Mouse (Mus musculus): ENCODE data around the gene Grk4.
"Not testable (repeated sequence)": the region's sequence is repeated elsewhere in the genome, so short reads cannot be mapped to it uniquely, and the experiment has no call there.

Gene Grk4

DNA sequence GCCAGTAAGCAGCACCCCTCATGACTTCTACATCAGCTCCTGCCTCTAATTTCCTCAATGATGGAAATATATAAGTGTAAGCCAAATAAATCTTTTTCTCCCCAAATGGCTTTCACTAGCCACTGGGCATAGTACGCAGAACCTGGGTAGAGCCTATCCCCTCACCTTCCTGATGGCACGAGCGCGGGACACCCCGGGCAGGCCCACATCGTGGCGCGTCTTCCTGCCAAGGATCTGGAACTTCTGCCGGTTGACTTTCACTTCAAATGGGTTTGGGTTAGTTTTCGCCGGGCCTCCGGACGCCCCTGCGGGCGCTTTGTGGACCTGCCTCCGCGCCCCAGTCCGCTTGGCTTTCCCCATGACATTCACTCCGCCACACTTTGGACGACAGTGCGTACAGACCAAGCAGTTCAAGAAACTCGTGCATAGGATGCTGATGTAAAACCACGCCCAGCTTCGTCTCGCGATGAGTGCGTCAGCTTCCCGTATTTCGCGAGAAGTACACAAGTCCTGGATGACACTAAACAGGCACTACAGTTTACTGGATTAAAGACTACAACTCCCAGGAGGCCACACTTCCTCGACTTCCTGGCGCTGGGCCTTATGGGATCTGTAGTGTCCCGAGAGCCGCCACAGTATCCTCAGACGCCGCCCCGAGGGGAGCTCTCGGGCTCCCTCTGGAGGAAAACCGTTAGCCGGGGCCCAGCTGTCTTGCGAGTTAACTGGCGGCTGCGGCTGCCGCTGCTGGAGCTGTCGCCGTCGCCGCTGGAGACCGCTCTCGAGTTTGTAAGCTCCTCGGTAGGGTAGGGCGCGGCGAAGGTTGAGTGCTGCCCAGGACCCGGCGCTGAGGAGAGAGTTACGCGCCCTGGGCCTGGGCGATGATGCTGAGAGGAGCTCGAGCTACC is at the start of gene Grk4, which contains the start of gene Nop14:
Grk4 (plus strand) TSS at position 694 of the 905 bp plus-strand sequence.
Nop14 (minus strand) TSS at position 463 of the 905 bp plus-strand sequence.
- DNase-seq = peak; percentile 98

DNA sequence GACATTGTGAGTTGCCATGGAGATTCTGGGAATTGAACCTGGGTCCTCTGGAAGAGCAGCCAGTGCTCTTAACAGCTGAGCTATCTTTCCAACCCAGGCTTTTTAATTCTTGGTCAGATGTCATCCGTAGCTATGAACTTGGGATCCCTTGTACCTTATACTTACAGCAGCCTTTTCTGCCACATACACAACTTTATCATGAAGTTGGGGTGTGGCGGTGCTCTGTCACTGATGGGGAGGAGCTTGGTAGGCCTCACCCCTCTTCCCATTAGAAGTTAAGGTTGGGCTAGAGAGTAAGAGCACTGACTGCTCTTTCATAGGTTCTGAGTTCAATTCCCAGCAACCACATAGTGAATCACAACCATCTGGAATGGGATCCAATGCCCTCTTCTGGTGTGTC is 27.2 kb upstream of the Grk4 start:
- DNase-seq = no peak

DNA sequence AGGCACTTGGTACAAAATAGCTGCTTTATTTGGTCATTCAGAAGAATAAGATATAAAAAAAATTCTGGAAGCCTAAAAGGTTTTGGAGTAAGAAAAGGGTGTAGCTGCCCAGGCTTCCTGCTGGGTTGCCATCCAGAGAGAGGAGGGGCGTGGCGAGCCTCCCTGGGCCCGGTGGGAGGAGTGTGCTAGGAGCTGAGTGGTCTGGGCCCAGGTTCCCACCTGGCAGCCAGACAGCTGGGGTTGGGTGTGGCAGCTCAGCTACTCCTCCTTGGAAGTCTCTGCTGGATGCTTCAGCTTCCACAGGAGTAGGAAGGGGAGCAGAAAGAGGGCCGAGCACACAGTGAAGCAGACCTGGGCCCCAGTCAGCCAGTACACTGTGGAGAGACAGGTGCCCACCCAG is 26.5 kb upstream of the Grk4 start:
- DNase-seq = peak; percentile 27

DNA sequence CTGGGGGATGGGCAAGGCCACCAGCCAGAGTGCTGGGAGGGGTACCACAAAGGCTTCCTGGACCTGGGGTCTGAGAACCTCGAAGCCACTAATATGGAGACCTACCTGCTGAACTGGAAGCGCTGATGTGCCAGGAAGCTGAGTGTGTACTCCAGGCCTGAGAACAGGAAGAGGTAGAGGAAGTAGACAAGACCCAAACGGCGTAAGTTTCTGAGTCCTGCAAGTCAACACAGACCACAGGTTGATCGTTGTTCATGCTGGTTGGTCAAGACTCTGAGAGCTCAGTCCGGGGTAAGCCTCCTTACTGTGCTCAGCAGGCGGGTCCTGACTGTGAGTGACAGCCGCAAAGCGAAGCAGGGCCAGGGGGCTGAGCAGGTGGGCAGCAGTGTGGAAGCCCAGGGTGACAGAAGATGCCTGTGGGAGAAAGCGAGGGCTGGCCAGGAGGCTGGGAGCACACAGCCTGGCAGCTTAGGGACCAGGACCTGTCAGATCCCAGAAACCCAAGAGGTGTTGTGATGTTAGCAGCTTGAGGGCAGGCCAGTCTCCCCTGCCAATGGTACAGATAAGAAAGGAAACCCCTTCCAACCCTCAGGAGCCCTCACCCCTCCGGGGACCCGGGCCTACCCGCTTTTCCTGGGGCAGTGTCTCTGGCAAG is 25.3 kb upstream of the Grk4 start:
- DNase-seq = no peak

DNA sequence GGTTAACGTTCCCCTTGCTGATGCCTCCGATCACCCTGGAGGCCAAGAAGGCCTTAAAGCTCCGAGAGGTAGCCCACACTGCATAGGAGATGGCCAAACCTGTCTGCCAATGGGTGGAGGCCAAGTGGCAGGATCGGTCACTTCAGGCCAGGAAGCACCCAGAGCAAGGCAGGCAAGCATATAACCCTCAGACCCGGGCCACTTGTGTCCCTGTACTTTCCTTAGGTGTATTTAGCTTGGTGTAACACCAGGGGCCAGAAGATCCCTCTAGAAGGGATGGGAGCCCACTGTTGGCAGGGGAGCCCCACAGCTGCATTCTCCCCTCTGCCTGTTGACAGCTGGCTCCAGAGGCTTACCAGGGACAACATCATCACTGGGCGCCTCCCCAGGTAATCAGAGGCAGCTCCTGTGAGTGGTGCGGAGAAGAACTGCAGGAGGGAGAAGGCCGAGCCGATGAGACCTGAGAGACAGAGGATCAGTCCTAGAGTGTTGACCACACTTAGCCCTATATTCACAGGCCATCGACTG is 24.4 kb upstream of the Grk4 start:
- DNase-seq = no peak

DNA sequence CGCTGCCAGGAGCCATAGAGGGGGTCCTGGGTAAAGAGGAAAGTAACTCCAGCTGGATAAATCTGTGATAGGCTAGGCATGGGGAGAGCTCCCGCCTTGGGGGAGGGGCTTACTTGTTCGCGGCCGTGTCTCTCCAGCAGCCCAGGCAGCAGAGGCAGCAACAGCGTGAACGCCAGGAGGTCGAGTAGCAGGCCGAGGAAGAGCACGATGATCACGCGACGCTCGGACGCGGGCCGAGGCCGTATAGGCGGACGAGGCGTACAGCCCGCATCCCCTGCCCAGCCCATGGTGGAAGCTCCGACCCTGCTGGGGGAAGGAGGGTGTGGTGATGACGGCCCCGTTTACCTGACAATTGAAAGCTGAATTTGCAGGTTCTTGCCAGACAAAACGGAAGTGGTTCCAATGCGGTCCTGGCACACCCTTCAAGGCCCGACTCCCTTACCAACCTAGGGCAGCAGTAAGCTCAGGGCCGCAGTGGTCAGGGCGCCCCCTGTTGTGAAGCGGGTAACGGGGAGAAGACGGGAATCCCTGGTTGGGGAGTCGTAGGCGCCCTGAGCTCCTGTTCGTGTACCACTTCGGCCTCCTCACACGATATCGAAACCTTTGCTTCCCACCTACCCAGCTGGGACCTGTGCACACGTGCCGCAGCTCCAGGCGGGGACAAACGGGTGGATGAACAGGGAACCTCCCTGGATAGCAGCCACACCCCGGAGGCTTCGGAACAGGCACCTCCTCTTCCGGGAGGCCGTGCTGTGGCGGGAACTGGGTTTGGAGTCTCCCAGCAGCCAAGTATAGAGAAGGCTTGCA is 23.5 kb upstream of the Grk4 start, which contains the start of gene Mfsd10:
Mfsd10 (minus strand) TSS at position 732 of the 807 bp plus-strand sequence.
- peak; percentile 80 for DNase-seq

DNA sequence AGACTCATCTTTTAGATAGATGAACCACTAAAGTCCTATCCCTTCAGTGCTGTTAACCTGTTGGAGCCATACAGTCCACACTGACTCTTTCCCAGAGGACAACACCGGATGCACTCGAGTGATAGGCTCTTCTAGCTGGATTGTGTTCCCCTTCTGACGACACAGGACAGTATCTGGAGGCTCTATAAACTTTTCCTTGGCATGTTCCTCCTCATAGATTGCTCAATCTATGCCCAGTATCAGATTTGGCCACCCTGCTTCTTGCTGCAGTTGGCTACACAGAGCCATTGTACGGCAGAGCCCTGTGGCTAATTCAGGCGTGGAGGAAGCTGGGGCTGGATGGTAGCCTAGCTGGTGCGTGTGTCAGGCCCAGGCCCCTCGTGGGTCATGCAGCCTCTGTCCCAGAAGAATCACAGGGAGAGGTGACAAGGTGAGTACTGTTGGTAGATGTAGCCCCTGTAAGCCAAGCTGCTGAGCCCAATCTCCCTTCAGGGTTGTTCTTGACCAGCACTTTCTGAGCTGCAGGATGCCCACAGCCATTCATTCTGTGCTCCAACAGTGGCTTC is 22.5 kb upstream of the Grk4 start:
- DNase-seq = no peak

DNA sequence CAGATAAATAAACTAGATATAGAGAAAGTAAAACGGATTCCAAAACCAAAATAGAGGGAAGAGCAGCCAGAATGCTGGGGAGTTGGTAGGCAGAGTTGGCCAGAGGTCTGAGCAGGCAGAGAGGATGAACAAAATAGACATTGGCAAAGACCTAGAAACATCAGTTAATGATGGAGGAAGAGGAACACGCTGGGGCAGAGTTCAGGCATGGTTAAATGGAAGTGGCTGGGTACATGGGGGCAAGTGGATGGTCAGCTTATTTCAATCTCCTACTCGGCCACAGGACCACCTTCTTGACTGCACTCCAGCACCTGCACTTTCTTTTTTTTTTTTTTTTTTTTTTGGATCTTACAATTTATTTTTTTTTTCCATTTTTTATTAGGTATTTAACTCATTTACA is 18.2 kb upstream of the Grk4 start:
- DNase-seq = no peak

DNA sequence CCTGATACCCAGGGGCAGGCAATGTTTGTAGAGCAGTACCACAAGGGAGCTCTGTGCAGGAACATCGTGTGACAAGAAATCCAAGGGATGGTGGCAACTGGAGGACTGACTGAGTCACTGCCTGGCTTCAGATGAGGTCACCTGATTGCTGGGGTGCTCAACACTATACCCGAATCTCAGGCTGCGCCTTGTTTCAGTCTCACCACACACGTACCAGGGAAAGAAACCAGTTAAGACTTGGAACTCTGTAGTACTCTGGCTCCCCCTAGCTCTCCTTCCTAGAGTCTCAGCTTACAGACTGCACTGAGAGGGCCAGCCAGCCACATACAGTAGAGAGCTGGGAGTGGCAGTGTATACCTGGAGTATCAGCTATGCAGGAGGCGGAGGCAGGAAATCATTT is 17.2 kb upstream of the Grk4 start:
- peak; percentile 22 for DNase-seq

DNA sequence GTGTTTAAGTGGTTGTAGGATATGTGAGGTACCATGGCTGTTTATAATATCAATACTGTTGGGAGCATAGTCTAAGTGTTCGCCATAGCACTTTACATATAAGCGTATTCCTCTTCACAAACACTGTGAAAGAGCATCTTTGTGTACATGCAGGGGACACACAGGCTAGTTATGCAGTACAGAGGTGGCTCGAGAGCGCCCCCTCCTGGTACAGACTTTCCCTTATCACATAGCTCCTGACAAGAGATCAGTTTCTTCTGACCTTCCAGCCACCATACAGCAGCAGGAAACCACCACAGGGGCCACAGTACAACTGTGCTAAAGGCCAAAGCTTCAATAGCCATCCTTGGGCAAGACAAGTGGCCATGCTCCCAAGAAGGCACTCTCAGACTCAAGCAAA is 12.6 kb upstream of the Grk4 start:
- no peak for DNase-seq

DNA sequence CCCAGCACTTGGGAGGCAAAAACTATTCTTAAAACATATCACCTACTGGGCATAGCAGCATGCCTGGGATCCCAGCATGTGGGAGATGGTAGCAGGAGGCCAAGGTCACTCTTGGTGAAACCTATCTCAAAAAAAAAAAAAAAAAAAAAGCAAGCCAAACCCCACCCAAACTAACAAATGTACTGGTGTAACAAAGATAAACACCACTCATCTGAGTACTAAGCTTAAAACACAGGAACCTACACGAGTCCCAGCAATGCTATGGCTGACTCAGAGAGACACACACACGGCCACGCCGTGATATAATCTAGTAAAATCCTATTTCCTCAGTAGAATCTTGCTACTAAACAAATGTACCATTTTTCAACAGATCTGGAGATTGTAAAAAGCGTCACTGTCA is 7.2 kb upstream of the Grk4 start:
- no peak for DNase-seq

DNA sequence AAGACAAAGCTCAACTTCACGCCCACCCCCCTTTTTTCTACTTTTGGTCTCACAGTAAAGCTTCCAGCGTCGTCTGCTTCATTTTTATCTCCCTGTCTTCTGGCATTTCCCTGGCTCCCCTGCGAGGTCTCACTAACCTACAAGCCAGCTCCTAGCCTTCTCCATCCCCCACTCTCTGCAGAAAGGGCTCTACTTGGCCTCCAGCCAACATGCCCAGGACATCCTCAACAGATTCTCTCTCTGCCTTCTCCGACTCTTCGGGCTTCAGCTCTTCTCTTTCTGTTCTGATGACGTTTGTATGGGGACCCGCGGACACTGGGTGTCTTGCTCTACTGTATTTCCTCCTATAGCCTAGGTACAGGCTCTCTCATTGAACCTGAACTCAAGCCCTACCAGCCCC is 5.3 kb upstream of the Grk4 start:
- no peak for DNase-seq

DNA sequence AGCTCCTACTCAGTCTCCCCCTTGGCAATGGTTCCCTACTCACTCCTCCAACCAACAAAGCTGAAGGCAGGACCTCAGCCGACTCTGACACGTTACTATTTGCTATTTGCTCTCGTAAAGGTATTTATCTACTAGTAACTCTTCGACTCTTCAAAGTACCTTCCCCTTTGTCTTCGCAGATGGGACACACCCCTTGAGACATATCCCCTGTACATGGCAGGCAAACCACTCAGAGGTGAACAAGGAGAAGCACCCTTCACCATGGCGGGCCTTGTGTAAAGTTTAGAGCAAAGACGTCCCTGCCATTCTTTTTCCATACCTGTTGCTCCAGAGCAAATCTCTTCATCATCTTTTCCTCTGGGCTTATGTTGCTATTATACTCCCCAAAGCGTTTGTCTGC is 2.6 kb upstream of the Grk4 start:
- DNase-seq = no peak

DNA sequence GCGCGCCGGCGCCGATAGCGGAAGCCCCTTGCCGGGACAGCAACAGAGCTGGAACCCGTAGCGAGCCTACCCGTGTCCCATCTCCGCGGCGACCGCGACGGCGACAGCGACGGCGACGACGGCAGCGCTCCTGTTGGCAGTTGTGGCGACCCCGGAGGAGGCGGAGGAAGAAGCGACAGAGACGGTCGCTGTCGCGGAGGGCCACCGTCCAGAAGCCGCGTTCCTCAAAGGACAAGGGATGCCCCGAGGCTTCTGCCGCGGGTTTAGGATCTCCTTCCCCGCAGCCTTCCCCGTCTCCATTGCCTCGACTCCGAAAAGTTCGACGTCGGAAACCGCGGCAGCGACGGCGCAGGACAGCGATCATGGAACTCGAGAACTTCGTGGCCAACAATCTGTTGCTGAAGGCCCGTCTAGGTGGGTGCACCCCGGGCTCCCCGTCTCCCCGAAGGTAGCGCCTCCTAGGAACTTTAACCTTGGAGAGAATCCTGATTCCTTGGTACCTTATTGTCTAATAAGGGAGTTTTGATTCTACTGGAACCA is 482 bp downstream of the Grk4 start:
- DNase-seq = no peak

DNA sequence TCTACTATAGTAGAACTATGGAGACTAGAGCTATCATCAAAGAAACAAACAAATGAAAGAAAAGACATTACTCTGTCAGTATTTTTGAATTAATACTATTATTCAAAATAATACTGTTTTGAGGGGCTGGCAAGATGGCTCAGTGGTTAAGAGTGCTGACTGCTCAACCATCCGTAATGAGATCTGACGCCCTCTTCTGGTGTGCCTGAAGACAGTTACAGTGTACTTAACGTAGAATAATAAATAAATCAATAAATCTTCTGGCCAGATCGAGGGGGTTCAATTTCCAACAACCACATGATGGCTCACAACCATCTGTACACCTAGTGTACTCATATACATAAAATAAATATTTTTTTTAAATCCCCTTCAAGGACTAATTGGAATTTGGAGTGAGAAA is 1.7 kb downstream of the Grk4 start:
- no peak for DNase-seq

DNA sequence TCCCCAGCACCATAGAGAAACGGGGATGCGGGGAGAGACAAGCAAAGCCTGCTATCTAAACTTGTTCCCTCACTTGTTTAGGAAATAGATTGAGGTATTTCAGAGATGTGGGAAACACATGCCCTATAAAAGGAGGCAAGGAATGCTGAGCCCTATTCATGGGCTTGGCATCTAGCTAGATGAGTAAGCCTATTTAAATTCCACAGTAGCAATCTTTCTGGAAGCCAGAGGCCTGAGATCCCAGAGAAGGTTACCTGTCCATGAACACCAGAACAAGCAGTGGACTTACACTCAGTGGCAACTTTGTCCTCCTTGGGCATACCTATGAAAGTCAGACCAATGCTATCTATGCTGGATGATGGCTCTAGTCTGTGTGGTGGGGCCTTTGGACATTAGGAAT is 3.1 kb downstream of the Grk4 start:
- no peak for DNase-seq

DNA sequence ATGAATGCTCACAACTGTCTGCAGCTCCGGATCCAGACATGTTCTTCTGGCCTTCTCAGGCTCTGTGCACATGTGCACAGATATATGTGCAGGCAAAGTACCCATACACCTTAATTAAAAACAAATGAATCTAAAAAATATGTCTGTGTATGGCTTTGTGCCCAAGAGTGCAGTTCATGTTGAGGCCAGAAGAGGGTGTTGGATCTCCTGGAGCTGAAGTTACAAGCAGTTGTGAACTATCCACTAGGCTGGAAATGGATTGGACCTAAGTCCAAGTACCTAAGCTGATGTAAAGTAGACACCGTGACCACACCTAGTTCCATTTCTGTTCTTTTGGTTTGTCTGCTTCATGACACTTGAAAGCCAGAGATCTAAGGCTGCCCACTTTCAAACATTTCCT is 9.3 kb downstream of the Grk4 start:
- no peak for DNase-seq

DNA sequence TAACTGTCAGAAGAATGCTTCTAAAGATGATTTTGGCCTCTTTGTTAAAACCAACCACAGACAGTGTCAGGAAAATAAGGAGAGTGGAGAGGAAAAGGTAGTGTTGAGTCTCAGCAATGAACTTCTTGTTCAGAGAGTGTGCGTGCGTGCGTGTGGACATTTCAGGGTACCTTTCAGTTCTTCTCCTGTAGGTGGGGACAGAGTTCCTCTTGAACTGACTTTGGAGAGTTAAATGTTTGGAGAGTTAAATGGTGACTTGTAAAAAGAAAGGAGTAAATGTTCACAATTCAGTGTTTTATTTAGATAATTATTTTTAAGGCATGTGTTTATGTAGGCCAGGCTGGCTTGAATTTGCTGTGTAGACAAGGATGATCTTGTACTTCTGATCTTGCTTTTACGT is 10.1 kb downstream of the Grk4 start:
- no peak for DNase-seq

DNA sequence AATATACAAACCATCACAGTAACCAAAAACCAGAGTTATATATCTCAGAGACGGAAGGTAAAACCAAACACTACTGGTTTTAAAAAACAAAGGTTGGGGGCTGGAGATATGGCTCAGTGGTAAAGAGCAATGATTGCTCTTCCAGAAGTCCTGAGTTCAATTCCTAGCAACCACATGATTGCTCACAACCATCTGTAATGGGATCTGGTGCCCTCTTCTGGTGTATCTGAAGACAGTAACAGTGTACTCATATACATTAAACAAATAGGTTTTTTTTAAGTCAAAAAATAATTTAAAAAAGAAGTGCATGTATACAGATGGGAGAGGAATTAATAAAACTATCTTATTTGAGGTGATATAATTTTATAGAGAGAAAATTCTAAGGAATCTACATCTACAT is 29.7 kb downstream of the Grk4 start:
- no peak for DNase-seq

DNA sequence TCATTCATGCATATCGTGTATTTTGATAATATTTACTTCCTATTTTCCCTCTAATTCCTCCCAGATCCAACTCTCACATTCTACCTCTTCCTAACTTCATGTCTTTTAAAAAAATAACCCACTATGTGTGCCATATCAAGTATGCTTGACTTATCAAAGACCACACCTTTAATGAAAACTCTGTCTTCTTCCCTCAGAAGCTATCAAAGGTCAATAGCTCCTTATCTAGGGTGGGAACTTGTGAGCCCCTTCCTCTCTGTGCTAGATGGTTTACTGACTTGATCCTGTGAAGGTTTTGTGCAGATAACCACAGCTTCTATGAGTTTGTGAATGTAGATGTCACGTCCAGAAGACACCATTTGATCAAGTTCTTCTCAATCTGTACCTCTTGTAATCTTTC is 32.6 kb downstream of the Grk4 start:
- no peak for DNase-seq

DNA sequence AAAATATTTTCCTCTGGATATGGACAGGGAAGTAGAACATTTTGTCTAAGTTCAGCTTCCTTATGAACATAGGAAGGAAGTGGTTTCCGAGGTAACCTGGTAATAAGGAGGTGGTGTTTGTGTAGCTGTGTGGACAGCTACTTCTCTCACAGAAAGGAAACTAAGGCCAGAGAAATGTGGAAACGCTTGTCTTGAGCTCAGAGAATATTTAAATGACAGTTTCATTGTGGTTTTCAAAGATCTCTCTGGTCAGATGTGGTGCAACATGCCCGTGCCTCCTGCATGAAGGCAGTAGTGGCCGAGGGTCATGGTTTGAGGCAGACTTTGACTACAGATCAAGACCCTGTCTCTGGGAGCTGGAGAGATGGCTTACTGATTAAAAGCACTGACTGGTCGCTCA is 35.3 kb downstream of the Grk4 start:
- DNase-seq = no peak

DNA sequence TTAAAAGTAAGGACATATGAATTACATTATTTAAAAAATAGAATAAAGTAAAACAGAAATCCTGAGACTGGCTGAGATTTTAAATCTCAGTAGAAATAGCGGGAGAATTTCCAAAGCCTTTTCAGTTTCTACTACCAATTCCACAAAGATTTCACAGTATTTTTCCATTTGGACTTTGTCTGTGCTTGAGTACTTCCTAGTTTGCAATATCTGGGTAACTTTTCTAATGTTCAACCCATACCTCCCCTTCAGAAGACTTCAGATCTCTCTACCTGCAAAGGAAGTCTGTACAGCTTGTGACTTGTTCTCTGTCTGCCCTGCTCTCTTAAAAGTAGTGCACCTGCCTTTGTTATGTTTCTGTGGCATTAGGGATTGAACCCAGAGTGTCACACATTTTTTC is 48.3 kb downstream of the Grk4 start:
- no peak for DNase-seq

DNA sequence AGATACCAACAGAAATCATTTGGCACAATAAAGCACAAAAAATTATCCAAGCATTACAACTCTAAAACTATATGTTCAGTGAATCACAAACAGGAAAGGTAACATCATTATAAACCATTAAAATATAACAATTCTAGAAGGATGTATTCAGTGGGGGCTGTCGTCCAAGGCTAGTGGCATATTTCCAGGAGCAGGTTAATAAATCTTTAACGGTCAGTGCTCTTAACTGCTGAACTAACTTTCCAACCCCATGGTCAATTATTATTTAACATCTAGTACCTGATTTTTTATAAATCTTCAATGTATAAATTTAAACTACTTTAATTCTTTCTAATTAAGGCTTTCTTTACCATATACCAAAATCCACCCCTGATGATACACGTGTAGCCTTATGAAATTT is 54.2 kb downstream of the Grk4 start:
- not testable (repeated sequence) for DNase-seq

Measured in right cerebral cortex, postnatal 25 days (tissue).